18 mouse cellular contexts compared by ENCODE assay signal in genomic region chr8:116622326-116622725, GRCm38 (mm10).
DNase-seq lines count a peak whose midpoint lies in the region; ATAC-seq and TF ChIP-seq lines count a peak whose summit lies in the region.
"Had no signal": no experiment of that assay in that cellular context is flagged by ENCODE, and none has a peak within 500 bp of the region (broad histone marks: within the 10 kb centered on the region; RNA-seq: fewer than 3 reads in every experiment).

No protein-coding gene starts in this region.

- no peak for ATAC-seq in forebrain, embryonic 14.5 days
- no peak for ATAC-seq in forebrain, embryonic 16.5 days
- ATAC-seq in liver, postnatal 0 days = no peak
- ATAC-seq in liver, embryonic 13.5 days (ENCODE audit: low read depth) = peak; percentile 81
- ATAC-seq: CD4-positive, CD25-positive, alpha-beta regulatory T cell, adult 4 months had no signal

- H3K4me3 ChIP-seq in forebrain, embryonic 14.5 days (ENCODE audit: low read depth, low read length) = no peak overlapping the region
- no peak overlapping the region for H3K4me3 ChIP-seq in forebrain, embryonic 16.5 days (replicated peaks; ENCODE audit: low read length)
- no peak overlapping the region for H3K4me3 ChIP-seq in liver, postnatal 0 days (ENCODE audit: low read depth, low read length)
- H3K4me3 ChIP-seq in liver, embryonic 13.5 days (replicated peaks) = no peak overlapping the region
- no peak overlapping the region for H3K4me3 ChIP-seq in olfactory bulb, adult 2 months (ENCODE audit: insufficient read depth, low read depth, low read length)
- H3K4me3 ChIP-seq: embryonic facial prominence, embryonic 15.5 days; hindbrain, embryonic 15.5 days; limb, embryonic 13.5 days had no signal

- H3K27me3 ChIP-seq in forebrain, embryonic 14.5 days (replicated peaks; ENCODE audit: control insufficient read depth, insufficient read depth, low read length) = no peaks in the 10 kb centered on the region
- no peaks in the 10 kb centered on the region for H3K27me3 ChIP-seq in forebrain, embryonic 16.5 days (replicated peaks; ENCODE audit: control insufficient read depth, insufficient read depth, low read length)
- H3K27me3 ChIP-seq in liver, postnatal 0 days (ENCODE audit: insufficient read depth, low read length) = no peaks in the 10 kb centered on the region
- H3K27me3 ChIP-seq in liver, embryonic 13.5 days = no peaks in the 10 kb centered on the region
- H3K27me3 ChIP-seq: embryonic facial prominence, embryonic 15.5 days; hindbrain, embryonic 15.5 days; limb, embryonic 13.5 days; megakaryocyte, embryonic 14.5 days had no signal

- TF ChIP-seq POLR2A in olfactory bulb, adult 2 months (IDR thresholded peaks at IDR 0.05; ENCODE audit: insufficient read depth, low read depth, low read length) = no peak

- H3K9me3 ChIP-seq in forebrain, embryonic 14.5 days (replicated peaks; ENCODE audit: control insufficient read depth, low read length) = no peaks in the 10 kb centered on the region
- no peaks in the 10 kb centered on the region for H3K9me3 ChIP-seq in forebrain, embryonic 16.5 days (ENCODE audit: control insufficient read depth, low read length)
- H3K9me3 ChIP-seq in liver, postnatal 0 days (ENCODE audit: low read length) = no peaks in the 10 kb centered on the region
- H3K9me3 ChIP-seq in liver, embryonic 13.5 days (replicated peaks) = no peaks in the 10 kb centered on the region
- H3K9me3 ChIP-seq: embryonic facial prominence, embryonic 15.5 days; hindbrain, embryonic 15.5 days; limb, embryonic 13.5 days had no signal

- no peaks in the 10 kb centered on the region; the same call in 1 of the 2 replicates for H3K4me1 ChIP-seq in forebrain, embryonic 14.5 days (ENCODE audit: control insufficient read depth, insufficient read depth, low read length)
- peaks cover 11% of the 10 kb centered on the region for H3K4me1 ChIP-seq in forebrain, embryonic 16.5 days (replicated peaks; ENCODE audit: control insufficient read depth, insufficient read depth, low read length)
- peaks cover 2% of the 10 kb centered on the region; the same call in 1 of the 2 replicates for H3K4me1 ChIP-seq in liver, postnatal 0 days (ENCODE audit: insufficient read depth)
- H3K4me1 ChIP-seq in liver, embryonic 13.5 days (replicated peaks) = peaks cover 12% of the 10 kb centered on the region
- H3K4me1 ChIP-seq in olfactory bulb, adult 2 months (ENCODE audit: control insufficient read depth, insufficient read depth, low read length) = peaks cover 39% of the 10 kb centered on the region
- H3K4me1 ChIP-seq: megakaryocyte, embryonic 14.5 days had no signal

- WGBS in forebrain, embryonic 14.5 days = 83% methylated on average over 9 of the region's 9 CpGs
- 81% methylated on average over 9 of the region's 9 CpGs for WGBS in forebrain, embryonic 16.5 days
- 64% methylated on average over 9 of the region's 9 CpGs for WGBS in liver, postnatal 0 days (ENCODE audit: insufficient replicate concordance)
- 40% methylated on average over 9 of the region's 9 CpGs for WGBS in liver, embryonic 13.5 days (ENCODE audit: insufficient replicate concordance)
- 77% methylated on average over 9 of the region's 9 CpGs for WGBS in olfactory bulb, adult 2 months

- DNase-seq in forebrain, embryonic 14.5 days (ENCODE audit: low spot score) = no peak
- DNase-seq in liver = peak; percentile 19
- no peak for DNase-seq in liver, postnatal 0 days
- DNase-seq in liver, embryonic 13.5 days = no peak
- DNase-seq in layer of hippocampus, adult 11-12 months (ENCODE audit: low spot score) = no peak
- DNase-seq: adrenal gland, postnatal 25 days; cerebellum, adult 9-11 months; kidney, adult 9 months; kidney, postnatal 14 days; spleen, adult 18-20 months had no signal

- TF ChIP-seq CTCF in liver, postnatal 0 days (IDR thresholded peaks at IDR 0.05; ENCODE audit: low read depth) = no peak
- TF ChIP-seq CTCF in olfactory bulb, adult 2 months (IDR thresholded peaks at IDR 0.05; ENCODE audit: insufficient read depth, low read depth, low read length) = no peak

- no peak for TF ChIP-seq EP300 in liver, postnatal 0 days (IDR thresholded peaks at IDR 0.05; ENCODE audit: low read depth)

- no peak overlapping the region for H3K4me2 ChIP-seq in forebrain, embryonic 14.5 days (ENCODE audit: low read length)
- no peak overlapping the region for H3K4me2 ChIP-seq in forebrain, embryonic 16.5 days (ENCODE audit: low read length)
- H3K4me2 ChIP-seq in liver, postnatal 0 days (ENCODE audit: low read depth, low read length) = no peak overlapping the region
- H3K4me2 ChIP-seq in liver, embryonic 13.5 days = no peak overlapping the region
- H3K4me2 ChIP-seq: embryonic facial prominence, embryonic 15.5 days; hindbrain, embryonic 15.5 days; limb, embryonic 13.5 days; lung, embryonic 14.5 days had no signal

- H3K27ac ChIP-seq in forebrain, embryonic 14.5 days (ENCODE audit: low read depth, low read length) = peak overlapping the region; percentile 33; the same call in 1 of the 2 replicates
- H3K27ac ChIP-seq in forebrain, embryonic 16.5 days (ENCODE audit: low read length) = no peak overlapping the region
- H3K27ac ChIP-seq in liver, postnatal 0 days (ENCODE audit: low read depth) = no peak overlapping the region
- no peak overlapping the region for H3K27ac ChIP-seq in liver, embryonic 13.5 days
- peak overlapping the region; percentile 22 for H3K27ac ChIP-seq in olfactory bulb, adult 2 months (ENCODE audit: insufficient read depth, low read depth, low read length)
- H3K27ac ChIP-seq: embryonic facial prominence, embryonic 15.5 days; hindbrain, embryonic 15.5 days; limb, embryonic 13.5 days had no signal

- no peaks in the 10 kb centered on the region for H3K36me3 ChIP-seq in forebrain, embryonic 14.5 days (ENCODE audit: control insufficient read depth, insufficient read depth, low read length)
- no peaks in the 10 kb centered on the region for H3K36me3 ChIP-seq in forebrain, embryonic 16.5 days (ENCODE audit: control insufficient read depth, insufficient read depth)
- no peaks in the 10 kb centered on the region for H3K36me3 ChIP-seq in liver, postnatal 0 days (replicated peaks; ENCODE audit: insufficient read depth, low read length)
- no peaks in the 10 kb centered on the region for H3K36me3 ChIP-seq in liver, embryonic 13.5 days
- H3K36me3 ChIP-seq: embryonic facial prominence, embryonic 15.5 days; hindbrain, embryonic 15.5 days had no signal

- no peak overlapping the region for H3K9ac ChIP-seq in forebrain, embryonic 14.5 days (ENCODE audit: low read length)
- H3K9ac ChIP-seq in forebrain, embryonic 16.5 days (replicated peaks; ENCODE audit: low read depth, low read length) = no peak overlapping the region
- H3K9ac ChIP-seq in liver, postnatal 0 days (replicated peaks) = no peak overlapping the region
- no peak overlapping the region for H3K9ac ChIP-seq in liver, embryonic 13.5 days
- H3K9ac ChIP-seq: embryonic facial prominence, embryonic 15.5 days; hindbrain, embryonic 15.5 days; limb, embryonic 13.5 days; lung, embryonic 14.5 days had no signal

Comparison
In these comparisons a context has a peak if more than half of its experiments do, and no peak if none do; other contexts are left out.
1. H3K27ac ChIP-seq: peak in forebrain, embryonic 14.5 days (single experiment) and olfactory bulb, adult 2 months (single experiment); none in forebrain, embryonic 16.5 days (single experiment), liver, postnatal 0 days (single experiment) and liver, embryonic 13.5 days (single experiment).